Mouse (Mus musculus): ENCODE measurements around the gene Tmem198.

Gene Tmem198

DNA sequence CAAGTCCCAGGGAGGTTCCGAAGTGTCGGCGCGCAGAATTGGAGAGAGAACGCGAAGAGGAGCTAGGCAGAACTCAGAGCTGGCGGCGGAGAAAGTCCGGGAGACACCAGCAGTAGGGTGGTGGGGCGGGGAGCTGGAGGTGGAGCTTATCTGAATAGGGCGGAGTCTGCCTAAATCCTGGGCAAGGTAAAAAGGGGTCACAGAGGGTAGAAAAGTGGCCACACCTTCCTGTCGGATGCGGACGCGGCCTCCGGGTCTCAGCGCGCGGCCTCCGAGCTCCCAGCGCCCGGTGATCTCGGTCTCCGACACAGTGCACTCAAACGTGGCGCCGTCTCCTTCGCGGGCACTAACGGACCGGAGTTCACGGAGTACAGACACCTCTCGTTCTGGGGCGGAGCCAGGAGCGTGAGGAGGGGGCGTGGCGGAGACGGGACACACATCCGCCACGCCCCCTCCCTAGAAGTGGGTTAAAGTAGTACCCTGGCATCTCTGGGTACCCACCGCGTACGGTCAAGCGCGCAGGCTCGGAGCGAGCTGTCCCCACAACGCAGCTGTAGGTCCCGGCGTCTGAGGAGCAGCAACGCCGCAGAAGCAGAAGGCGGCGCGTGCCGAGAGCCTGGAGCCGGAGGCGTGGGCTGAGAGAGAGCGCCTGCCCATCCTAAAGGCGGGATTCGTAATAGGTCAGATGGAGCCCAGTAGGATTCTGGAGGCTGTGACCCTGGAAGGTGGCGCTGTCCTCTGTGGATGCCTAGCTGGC lies 8.3 kb downstream of the Tmem198 start:
- DNase-seq (ENCODE audit: extremely low read depth, low read depth), result peak; percentile 62

- no peak for DNase-seq (ENCODE audit: extremely low read depth, low read depth)
Measured at GRCm38 (mm10) chr1:75490785-75491551, 11.6 kb downstream of the Tmem198 start.

DNA sequence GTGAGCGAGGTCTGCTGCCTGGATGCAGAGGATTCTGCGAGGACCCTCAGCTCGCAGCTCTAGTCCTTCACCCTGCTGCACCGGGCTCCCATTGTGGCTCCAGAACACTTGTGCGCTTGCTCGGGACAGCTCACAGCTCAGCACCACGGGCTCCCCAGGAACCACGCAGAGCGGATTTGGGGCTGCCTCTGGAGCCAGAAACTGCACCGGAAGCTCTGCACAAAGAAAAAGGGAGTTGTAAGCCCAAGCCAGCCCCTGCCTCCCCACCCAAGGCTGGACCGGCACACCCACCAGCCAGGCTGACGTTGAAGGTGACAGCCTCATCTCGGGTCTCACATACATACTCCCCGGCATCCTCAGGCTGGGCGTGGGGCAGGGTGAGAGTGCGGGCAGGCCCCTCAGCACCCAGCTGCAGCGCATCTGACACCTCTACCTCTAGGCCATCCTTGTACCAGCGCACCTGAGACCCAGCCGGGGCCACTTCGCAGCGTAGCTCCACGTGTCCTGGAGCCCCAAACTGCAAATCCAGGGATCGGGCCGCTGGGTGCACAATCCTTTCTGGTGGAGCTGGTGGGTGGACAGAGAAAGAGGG lies 13.3 kb downstream of the Tmem198 start:
- DNase-seq (ENCODE audit: extremely low read depth, low read depth), result no peak

DNA sequence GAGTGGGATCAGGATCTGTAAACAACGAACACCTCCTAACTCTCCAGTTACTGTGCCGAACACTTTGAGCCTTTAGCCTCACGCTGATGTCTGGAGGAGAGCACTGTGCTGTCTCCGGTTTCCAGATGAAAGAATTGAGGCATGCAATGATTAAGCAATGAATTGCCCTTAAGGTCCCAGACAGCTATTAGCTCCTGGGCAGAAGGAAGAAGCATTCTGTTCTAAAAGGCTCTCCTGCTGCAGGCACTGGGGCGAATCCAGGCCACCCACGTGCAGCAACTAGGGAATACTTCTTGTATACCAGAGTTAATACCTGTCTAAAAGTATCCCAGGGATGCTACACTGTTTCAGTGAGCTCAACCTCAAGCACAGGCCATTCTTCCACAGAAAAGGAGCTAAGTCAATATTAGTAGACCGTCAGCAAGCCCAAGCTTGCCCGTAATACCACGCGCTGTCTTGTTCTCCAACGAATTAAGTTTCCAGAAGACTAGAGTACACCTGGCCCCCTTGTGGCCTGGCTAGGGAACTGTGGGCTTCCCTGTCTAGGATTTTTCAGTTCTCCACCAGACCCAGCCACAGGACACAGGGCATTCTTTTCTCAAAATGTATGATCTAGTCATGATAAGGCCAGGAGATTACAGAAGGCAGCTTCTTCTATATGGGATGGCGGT lies 15.7 kb downstream of the Tmem198 start:
- no peak for DNase-seq (ENCODE audit: extremely low read depth, low read depth)

DNA sequence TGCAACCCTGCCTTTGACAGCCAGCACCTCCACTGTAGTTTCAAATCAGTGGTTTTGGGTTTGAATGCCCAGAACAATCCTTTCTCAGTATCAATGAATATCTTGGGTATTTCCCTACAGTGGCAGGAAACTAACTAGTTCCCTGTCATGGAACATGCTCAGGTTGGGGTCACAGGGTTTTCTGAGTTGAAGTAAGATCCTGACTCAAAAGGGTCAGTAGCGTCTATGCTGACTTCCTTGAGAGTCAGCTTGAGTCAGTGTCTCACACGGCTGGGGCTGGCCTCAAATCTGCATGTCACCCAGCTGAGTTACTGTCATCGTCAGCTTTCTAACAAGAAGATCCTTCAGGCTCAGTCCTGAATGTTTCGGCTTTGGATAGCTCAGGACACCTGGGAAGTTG lies 19.6 kb downstream of the Tmem198 start:
- no peak for DNase-seq (ENCODE audit: extremely low read depth, low read depth)

DNA sequence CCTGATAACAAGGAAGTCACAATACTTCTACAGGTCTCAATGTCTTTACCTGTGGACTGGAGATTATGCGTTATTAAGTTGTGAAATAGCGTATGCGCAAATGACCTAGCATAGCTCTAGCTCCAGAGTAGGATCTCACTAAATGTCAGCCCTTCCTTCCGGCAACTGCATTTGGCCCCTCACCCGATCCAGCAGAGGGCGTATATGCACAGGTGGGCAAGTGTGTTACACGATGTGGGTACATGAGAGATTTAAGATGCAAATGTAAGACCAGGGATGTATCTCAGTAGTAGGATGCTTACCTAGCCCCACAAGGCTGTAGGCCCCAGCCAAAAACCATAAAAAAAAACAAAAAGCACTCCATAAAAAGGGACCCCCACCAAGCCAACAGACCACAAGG lies 20.1 kb downstream of the Tmem198 start:
- no peak for DNase-seq (ENCODE audit: extremely low read depth, low read depth)

GRCm38 (mm10) chr1:75501905-75502304 lies 22.6 kb downstream of the Tmem198 start:
- no peak for DNase-seq (ENCODE audit: extremely low read depth, low read depth)

DNA sequence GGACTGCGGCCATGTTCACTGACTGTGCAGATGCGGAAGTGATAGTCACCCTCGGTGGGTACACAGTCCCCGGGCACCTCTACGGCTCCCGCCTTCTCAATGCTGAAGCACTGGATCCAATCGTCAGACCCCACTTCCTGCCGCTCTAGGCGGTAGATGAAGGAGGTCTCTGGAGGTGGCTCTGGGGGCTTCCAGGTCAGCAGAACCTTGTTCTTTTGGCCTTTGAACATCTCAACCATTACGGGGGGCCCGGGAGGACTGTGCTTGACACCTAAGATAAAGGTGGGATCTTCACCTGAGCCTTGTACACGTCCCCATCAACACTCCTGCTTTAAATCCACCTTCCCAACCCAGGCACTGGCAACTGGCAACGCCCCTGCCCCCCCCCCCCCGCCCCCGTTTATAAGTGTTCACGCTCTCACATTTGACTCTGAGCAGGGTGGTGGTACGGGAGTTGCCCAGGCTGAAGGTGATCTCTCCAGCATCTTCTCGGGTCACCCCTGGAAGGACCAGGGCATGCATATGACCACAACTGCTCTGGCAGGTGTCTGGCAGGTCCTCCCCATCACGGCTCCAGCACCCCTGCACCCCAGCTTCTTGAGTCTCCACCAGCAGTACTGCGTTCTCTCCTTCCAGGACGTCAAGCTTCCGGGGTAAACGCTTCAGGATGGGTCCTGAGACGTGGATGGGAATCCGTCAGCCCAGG lies 23.8 kb downstream of the Tmem198 start:
- DNase-seq (ENCODE audit: extremely low read depth, low read depth), result no peak

GRCm38 (mm10) chr1:75503651-75503980 lies 24.3 kb downstream of the Tmem198 start:
- no peak for DNase-seq (ENCODE audit: extremely low read depth, low read depth)

DNA sequence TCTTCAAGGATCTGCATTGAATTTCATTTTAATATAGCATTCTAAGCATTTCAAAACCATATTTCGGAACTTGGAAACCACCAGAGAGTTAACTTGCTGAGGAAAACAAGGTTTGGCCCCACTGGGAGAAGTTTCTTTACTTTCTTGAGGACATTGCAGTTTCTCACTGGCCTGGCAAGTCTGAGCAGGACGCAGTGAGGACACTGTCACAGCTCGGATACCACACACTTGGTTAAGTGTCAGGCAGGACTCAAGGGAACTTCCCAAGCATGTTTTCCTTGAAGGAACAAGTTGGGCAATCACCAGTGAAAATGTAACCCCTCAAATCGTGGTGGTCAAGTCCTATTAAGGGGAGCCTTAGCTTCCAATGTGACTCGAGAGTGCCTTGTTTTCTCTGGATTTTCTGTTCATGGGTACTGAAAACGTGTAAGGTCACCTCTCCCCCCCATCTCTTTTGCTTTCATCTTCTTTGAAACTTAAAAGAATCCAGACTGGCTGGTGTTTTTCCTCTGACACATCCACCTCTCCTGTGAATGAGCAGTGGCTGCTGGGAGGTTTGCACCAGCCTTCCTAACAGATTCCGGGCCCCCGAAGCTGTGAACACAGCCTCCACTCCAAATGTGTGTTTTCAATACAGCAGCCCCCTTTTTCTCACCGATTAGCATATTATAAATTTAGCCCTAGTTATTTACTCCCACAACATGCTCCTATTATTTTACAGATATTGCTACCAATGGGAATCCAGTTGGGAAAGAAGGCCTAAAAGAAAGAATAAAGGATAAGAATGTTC lies 25.1 kb downstream of the Tmem198 start:
- no peak for DNase-seq (ENCODE audit: extremely low read depth, low read depth)

GRCm38 (mm10) chr1:75505159-75505955 lies 26.0 kb downstream of the Tmem198 start:
- DNase-seq (ENCODE audit: extremely low read depth, low read depth), result no peak

DNA sequence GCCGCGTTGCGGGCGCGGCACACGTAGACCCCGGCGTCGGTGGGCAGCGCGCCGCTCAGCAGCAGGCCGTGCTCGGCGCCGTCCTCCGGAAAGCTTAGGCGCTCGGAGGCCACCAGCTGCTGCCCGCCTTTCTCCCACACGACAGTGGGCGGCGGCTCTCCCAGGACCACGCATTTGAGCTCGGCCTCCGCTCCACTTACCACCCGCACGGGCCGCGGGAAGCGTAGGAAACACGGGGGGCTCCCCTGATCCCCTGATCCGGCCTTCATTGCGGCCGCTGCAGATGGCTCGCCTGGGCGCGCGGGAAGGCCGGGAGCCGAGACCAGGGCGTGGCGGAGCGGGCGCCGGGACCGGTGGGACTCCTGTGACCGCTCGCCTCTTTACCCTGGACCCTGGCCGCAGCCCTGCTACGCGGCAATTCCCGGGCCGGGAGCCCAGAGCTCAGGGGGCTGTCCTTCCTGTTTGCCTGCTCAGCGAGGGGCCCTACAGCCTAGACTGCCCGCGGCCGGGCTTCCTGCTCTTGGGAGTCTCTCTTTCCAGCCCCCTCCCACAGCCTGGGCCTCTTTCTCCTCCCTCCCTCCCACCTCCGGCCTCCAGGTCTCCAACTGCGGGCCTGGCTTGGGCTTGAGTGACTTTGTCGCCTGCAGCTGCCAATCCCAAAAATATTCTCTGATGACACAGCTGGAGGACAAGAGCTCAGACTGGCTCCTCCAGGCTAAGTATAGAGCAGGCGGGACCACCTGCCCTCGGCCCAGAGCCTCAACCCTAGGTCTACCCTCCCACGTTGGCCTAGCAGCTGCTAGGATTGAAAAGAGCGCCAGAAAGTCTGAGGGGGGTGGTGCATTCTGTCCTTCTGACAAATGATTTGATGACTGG lies 26.9 kb downstream of the Tmem198 start, which contains the start of gene Obsl1:
Gene Obsl1, minus strand, starts transcription at position 497 of the 876 bp plus-strand sequence.
- no peak for DNase-seq (ENCODE audit: extremely low read depth, low read depth)

GRCm38 (mm10) chr1:75507006-75507405 lies 27.7 kb downstream of the Tmem198 start, which contains the start of gene Inha:
Gene Inha, plus strand, starts transcription at chr1:75507077.
- no peak for DNase-seq (ENCODE audit: extremely low read depth, low read depth)

DNA sequence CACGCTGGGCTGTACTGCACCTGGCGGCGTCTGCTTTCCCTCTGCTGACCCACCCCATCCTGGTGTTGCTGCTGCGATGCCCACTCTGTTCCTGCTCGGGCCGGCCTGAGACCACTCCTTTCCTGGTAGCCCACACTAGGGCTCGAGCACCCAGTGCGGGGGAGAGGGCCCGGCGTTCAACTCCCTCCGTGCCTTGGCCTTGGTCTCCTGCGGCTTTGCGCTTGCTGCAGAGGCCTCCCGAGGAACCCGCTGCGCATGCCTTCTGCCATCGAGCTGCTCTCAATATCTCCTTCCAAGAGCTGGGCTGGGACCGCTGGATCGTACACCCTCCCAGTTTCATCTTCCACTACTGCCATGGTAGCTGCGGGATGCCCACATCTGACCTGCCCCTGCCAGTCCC lies 30.3 kb downstream of the Tmem198 start:
- no peak for DNase-seq (ENCODE audit: extremely low read depth, low read depth)

DNA sequence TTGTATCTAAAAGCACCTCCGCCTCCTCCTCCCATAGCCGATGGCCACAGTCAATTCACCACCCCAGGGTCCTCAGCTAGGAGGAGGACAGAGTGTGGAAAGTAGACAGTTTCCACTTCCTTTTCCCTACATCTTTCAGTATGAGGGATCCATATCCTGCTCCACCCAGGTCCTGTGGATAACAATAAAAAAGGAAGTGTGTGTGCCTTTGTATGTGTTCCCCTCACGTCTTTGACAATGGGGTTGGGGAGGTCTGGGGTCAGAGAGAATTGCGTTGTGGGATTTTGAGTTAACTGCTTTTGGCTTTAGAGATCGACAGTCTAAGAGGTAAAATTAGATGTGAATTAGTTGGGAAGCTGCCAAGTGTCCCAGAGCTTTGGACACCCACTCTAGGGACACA lies 30.8 kb downstream of the Tmem198 start:
- DNase-seq (ENCODE audit: extremely low read depth, low read depth), result no peak

- no peak for DNase-seq (ENCODE audit: extremely low read depth, low read depth)
Measured at GRCm38 (mm10) chr1:75511437-75512210, 32.3 kb downstream of the Tmem198 start.

- DNase-seq (ENCODE audit: extremely low read depth, low read depth), result no peak
Measured at GRCm38 (mm10) chr1:75512550-75512949, 33.2 kb downstream of the Tmem198 start.
